Mouse (Mus musculus): ENCODE data around the gene Chil1. TPM values are rescaled to one million over a fixed set of nuclear protein-coding genes. Genes with fewer than 3 reads are reported as not detected.

The Chil1 gene
- 2.0 and 2.6 TPM in 2 replicates for polyA plus RNA-seq (2012; rRNA removed)

GRCm38 (mm10) chr1:134182025-134182424, at the start of gene Chil1:
Gene Chil1 (plus strand): TSS chr1:134182176.
- TF ChIP-seq POLR2A (IDR thresholded peaks at IDR 0.05; ENCODE audit: borderline replicate concordance, extremely low read depth, insufficient read depth, insufficient read length, poor library complexity, severe bottlenecking) (no peak), CTCF (IDR thresholded peaks at IDR 0.05; ENCODE audit: borderline replicate concordance, extremely low read depth, insufficient read depth, insufficient read length) (no peak)
- DNase-seq (ENCODE audit: low read depth): peak; percentile 63

- DNase-seq (ENCODE audit: low read depth): peak; percentile 12
- TF ChIP-seq CTCF (IDR thresholded peaks at IDR 0.05; ENCODE audit: borderline replicate concordance, extremely low read depth, insufficient read depth, insufficient read length): no peak
- no peak for TF ChIP-seq POLR2A (IDR thresholded peaks at IDR 0.05; ENCODE audit: borderline replicate concordance, extremely low read depth, insufficient read depth, insufficient read length, poor library complexity, severe bottlenecking)
Measured at GRCm38 (mm10) chr1:134133316-134133715, 48.7 kb upstream of the Chil1 start.

GRCm38 (mm10) chr1:134136351-134136750, 45.6 kb upstream of the Chil1 start:
- no peak for TF ChIP-seq CTCF (IDR thresholded peaks at IDR 0.05; ENCODE audit: borderline replicate concordance, extremely low read depth, insufficient read depth, insufficient read length)
- TF ChIP-seq POLR2A (IDR thresholded peaks at IDR 0.05; ENCODE audit: borderline replicate concordance, extremely low read depth, insufficient read depth, insufficient read length, poor library complexity, severe bottlenecking): no peak
- no peak for DNase-seq (ENCODE audit: low read depth)

- no peak for TF ChIP-seq POLR2A (IDR thresholded peaks at IDR 0.05; ENCODE audit: borderline replicate concordance, extremely low read depth, insufficient read depth, insufficient read length, poor library complexity, severe bottlenecking)
- no peak for TF ChIP-seq CTCF (IDR thresholded peaks at IDR 0.05; ENCODE audit: borderline replicate concordance, extremely low read depth, insufficient read depth, insufficient read length)
- no peak for DNase-seq (ENCODE audit: low read depth)
Measured at GRCm38 (mm10) chr1:134138424-134138823, 43.6 kb upstream of the Chil1 start.

GRCm38 (mm10) chr1:134142363-134142794, 39.6 kb upstream of the Chil1 start:
- DNase-seq (ENCODE audit: low read depth): peak; percentile 75

GRCm38 (mm10) chr1:134146066-134146465, 35.9 kb upstream of the Chil1 start:
- peak; percentile 28 for DNase-seq (ENCODE audit: low read depth)

More at GRCm38 (mm10) chr1:134142363-134142794, 39.6 kb upstream of the Chil1 start:
- TF ChIP-seq POLR2A (IDR thresholded peaks at IDR 0.05; ENCODE audit: borderline replicate concordance, extremely low read depth, insufficient read depth, insufficient read length, poor library complexity, severe bottlenecking): no peak
- TF ChIP-seq CTCF (IDR thresholded peaks at IDR 0.05; ENCODE audit: borderline replicate concordance, extremely low read depth, insufficient read depth, insufficient read length): no peak

GRCm38 (mm10) chr1:134150076-134150475, 31.9 kb upstream of the Chil1 start:
- TF ChIP-seq CTCF (IDR thresholded peaks at IDR 0.05; ENCODE audit: borderline replicate concordance, extremely low read depth, insufficient read depth, insufficient read length) (no peak), POLR2A (IDR thresholded peaks at IDR 0.05; ENCODE audit: borderline replicate concordance, extremely low read depth, insufficient read depth, insufficient read length, poor library complexity, severe bottlenecking) (no peak)
- DNase-seq (ENCODE audit: low read depth): no peak

More at GRCm38 (mm10) chr1:134146066-134146465, 35.9 kb upstream of the Chil1 start:
- TF ChIP-seq POLR2A (IDR thresholded peaks at IDR 0.05; ENCODE audit: borderline replicate concordance, extremely low read depth, insufficient read depth, insufficient read length, poor library complexity, severe bottlenecking) (no peak), CTCF (IDR thresholded peaks at IDR 0.05; ENCODE audit: borderline replicate concordance, extremely low read depth, insufficient read depth, insufficient read length) (no peak)

- no peak for TF ChIP-seq CTCF (IDR thresholded peaks at IDR 0.05; ENCODE audit: borderline replicate concordance, extremely low read depth, insufficient read depth, insufficient read length)
- TF ChIP-seq POLR2A (IDR thresholded peaks at IDR 0.05; ENCODE audit: borderline replicate concordance, extremely low read depth, insufficient read depth, insufficient read length, poor library complexity, severe bottlenecking): no peak
- no peak for DNase-seq (ENCODE audit: low read depth)
Measured at GRCm38 (mm10) chr1:134150745-134151144, 31.2 kb upstream of the Chil1 start.

GRCm38 (mm10) chr1:134151655-134152412, 30.1 kb upstream of the Chil1 start:
- TF ChIP-seq CTCF (IDR thresholded peaks at IDR 0.05; ENCODE audit: borderline replicate concordance, extremely low read depth, insufficient read depth, insufficient read length): peak; percentile 81
- no peak for TF ChIP-seq POLR2A (IDR thresholded peaks at IDR 0.05; ENCODE audit: borderline replicate concordance, extremely low read depth, insufficient read depth, insufficient read length, poor library complexity, severe bottlenecking)

GRCm38 (mm10) chr1:134152626-134153590, 29.1 kb upstream of the Chil1 start:
- no peak for DNase-seq (ENCODE audit: low read depth)
- TF ChIP-seq CTCF (IDR thresholded peaks at IDR 0.05; ENCODE audit: borderline replicate concordance, extremely low read depth, insufficient read depth, insufficient read length): no peak
- no peak for TF ChIP-seq POLR2A (IDR thresholded peaks at IDR 0.05; ENCODE audit: borderline replicate concordance, extremely low read depth, insufficient read depth, insufficient read length, poor library complexity, severe bottlenecking)

More at GRCm38 (mm10) chr1:134151655-134152412, 30.1 kb upstream of the Chil1 start:
- DNase-seq (ENCODE audit: low read depth): peak; percentile 92

- DNase-seq (ENCODE audit: low read depth): no peak
- TF ChIP-seq CTCF (IDR thresholded peaks at IDR 0.05; ENCODE audit: borderline replicate concordance, extremely low read depth, insufficient read depth, insufficient read length): no peak
- TF ChIP-seq POLR2A (IDR thresholded peaks at IDR 0.05; ENCODE audit: borderline replicate concordance, extremely low read depth, insufficient read depth, insufficient read length, poor library complexity, severe bottlenecking): no peak
Measured at GRCm38 (mm10) chr1:134154121-134154520, 27.9 kb upstream of the Chil1 start.

All from brain, embryonic 14.5 days (tissue).